ENCODE assay signal across 12 mouse cellular contexts in the genomic region with DNA sequence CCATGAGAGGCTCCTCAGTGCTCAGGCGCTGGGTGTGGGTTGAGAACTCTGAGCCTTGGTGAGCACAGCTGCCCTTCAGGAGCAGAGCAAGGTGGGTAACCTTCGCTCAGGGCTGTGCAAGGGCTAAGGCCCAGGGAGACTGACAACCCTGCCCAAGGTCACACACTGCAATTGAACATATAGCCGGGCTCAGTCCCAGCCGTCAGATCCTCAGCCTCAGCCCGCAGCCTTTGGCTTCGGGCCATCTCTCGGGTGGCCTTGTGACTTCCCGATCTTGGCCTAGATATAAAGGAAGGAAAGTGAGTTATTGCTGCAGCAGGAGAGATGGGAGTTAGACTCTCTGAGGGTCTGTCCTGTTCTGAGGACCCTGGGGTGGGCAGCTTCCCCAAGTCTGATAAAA.
A peak's percentile ranks its signal among the peaks of the same experiment; 100 is the strongest.
DNase-seq lines count a peak whose midpoint lies in the region; ATAC-seq lines count a peak whose summit lies in the region.
"Had no signal": no experiment of that assay in that cellular context is flagged by ENCODE, and none has a peak within 500 bp of the region (broad histone marks: within the 10 kb centered on the region; RNA-seq: fewer than 3 reads in every experiment).

No protein-coding gene starts in this region.

- H3K27me3 ChIP-seq in kidney, embryonic 15.5 days = no peaks in the 10 kb centered on the region
- H3K27me3 ChIP-seq: hindbrain, embryonic 13.5 days had no signal

- H3K4me2 ChIP-seq in kidney, embryonic 15.5 days = no peak overlapping the region
- H3K4me2 ChIP-seq: heart, embryonic 12.5 days; hindbrain, embryonic 13.5 days had no signal

- peak; percentile 52 to 68 for DNase-seq in kidney, postnatal 4 days
- peak; percentile 51 to 56 for DNase-seq in adrenal gland, adult 18-20 months (ENCODE audit: low spot score in 2 of 2)
- DNase-seq in adrenal gland, postnatal 14 days = peak; percentile 85
- no peak for DNase-seq in spleen, postnatal 10 days (ENCODE audit: low spot score in 2 of 2)
- DNase-seq: forebrain, postnatal 0 days; gastrocnemius, postnatal 10 days; liver had no signal

- H3K9ac ChIP-seq in kidney, embryonic 15.5 days = no peak overlapping the region
- H3K9ac ChIP-seq: forebrain, postnatal 0 days; heart, embryonic 12.5 days; hindbrain, embryonic 13.5 days had no signal

- no peaks in the 10 kb centered on the region for H3K36me3 ChIP-seq in kidney, embryonic 15.5 days
- H3K36me3 ChIP-seq: heart, embryonic 12.5 days; hindbrain, embryonic 13.5 days had no signal

- no peak overlapping the region for H3K4me3 ChIP-seq in kidney, embryonic 15.5 days (replicated peaks)
- H3K4me3 ChIP-seq: heart, embryonic 12.5 days; hindbrain, embryonic 13.5 days had no signal

- no peaks in the 10 kb centered on the region for H3K9me3 ChIP-seq in kidney, embryonic 15.5 days (replicated peaks)
- H3K9me3 ChIP-seq: heart, embryonic 12.5 days; hindbrain, embryonic 13.5 days had no signal

- 57% methylated on average over 8 of the region's 8 CpGs for WGBS in kidney, embryonic 15.5 days

- H3K4me1 ChIP-seq in kidney, embryonic 15.5 days = peaks cover 37% of the 10 kb centered on the region

- no peak for ATAC-seq in kidney, embryonic 15.5 days (replicated peaks; ENCODE audit: low FRiP score)
- 0 out of 2 replicates have a peak, but pooled peaks have one; percentile 40 for ATAC-seq in common myeloid progenitor, adult 5-6 weeks (replicated peaks; ENCODE audit: low read depth, poor library complexity, severe bottlenecking)
- ATAC-seq in megakaryocyte-erythroid progenitor cell, adult 5-6 weeks (replicated peaks; ENCODE audit: low FRiP score, low TSS enrichment, poor library complexity, severe bottlenecking) = no peak
- ATAC-seq: forebrain, postnatal 0 days had no signal

- no peak overlapping the region for H3K27ac ChIP-seq in kidney, embryonic 15.5 days
- H3K27ac ChIP-seq: hindbrain, embryonic 13.5 days had no signal

Comparison
In these comparisons a context has a peak if more than half of its experiments do, and no peak if none do; other contexts are left out.
1. DNase-seq: peak in kidney, postnatal 4 days (2 of 2), adrenal gland, adult 18-20 months (2 of 2) and adrenal gland, postnatal 14 days (single experiment); none in spleen, postnatal 10 days (0 of 2).